Mouse (Mus musculus) liver, embryonic 12.5 days (tissue): ENCODE measurements around the gene Nat8f5. TPM values are rescaled to one million over a fixed set of nuclear protein-coding genes. Genes with fewer than 3 reads are reported as not detected.
"Not testable (repeated sequence)": the region's sequence is repeated elsewhere in the genome, so short reads cannot be mapped to it uniquely, and the experiment has no call there.

Experiments used
- ATAC-seq: fragments of 200-750 bp; cut with Nextera tagmentation; 2 replicates; pipeline ENCODE4 v1.8.0; 2017; ENCODE audit warnings: moderate number of reproducible peaks, mild to moderate bottlenecking, moderate library complexity
- H3K27ac ChIP-seq: fragments of 300-500 bp; sonication (generic); 2 replicates; pipeline ENCODE4 v1.5.1; 2016; ENCODE audit warnings: mild to moderate bottlenecking
- H3K27me3 ChIP-seq: fragments of 300-500 bp; sonication (generic); replicated peaks from 2 replicates; pipeline ENCODE4 v1.6.1; 2016; ENCODE audit warnings: mild to moderate bottlenecking, moderate library complexity
- H3K36me3 ChIP-seq: fragments of 300-500 bp; sonication (generic); 2 replicates; pipeline ENCODE4 v1.6.1; 2016; ENCODE audit warnings: mild to moderate bottlenecking, moderate library complexity
- H3K4me1 ChIP-seq: fragments of 300-500 bp; sonication (generic); 2 replicates; pipeline ENCODE4 v1.6.1; 2016
- H3K4me2 ChIP-seq: fragments of 300-500 bp; sonication (generic); 2 replicates; pipeline ENCODE4 v1.6.1; 2016; ENCODE audit warnings: mild to moderate bottlenecking, moderate library complexity
- H3K4me3 ChIP-seq: fragments of 300-500 bp; sonication (generic); 2 replicates; pipeline ENCODE4 v1.5.1; 2016; ENCODE audit warnings: mild to moderate bottlenecking, moderate library complexity
- H3K9ac ChIP-seq: fragments of 300-500 bp; sonication (generic); 2 replicates; pipeline ENCODE4 v1.6.1; 2016; ENCODE audit warnings: mild to moderate bottlenecking, moderate library complexity
- H3K9me3 ChIP-seq: fragments of 300-500 bp; sonication (generic); replicated peaks from 2 replicates; pipeline ENCODE4 v1.6.1; 2016; ENCODE audit warnings: mild to moderate bottlenecking, moderate library complexity
- WGBS: fragments of 180-500 bp; shearing (Covaris S2); methylation state at CpG from one replicate; pipeline ENCODE4 v1.1.7; 2016; ENCODE audit not compliant: insufficient replicate concordance; 5-methylcytosine and 5-hydroxymethylcytosine counted together
- polyA plus RNA-seq: library from polyadenylated mRNA; unstranded; fragments of >200 nt; fragmentation: Nextera tagmentation; extraction: Ambion mirVana; gene quantifications from 2 replicates; pipeline ENCODE4 v1.2.1, GENCODE M21; 2016

Nat8f5 gene
- polyA plus RNA-seq, result not detected in 2 replicates

DNA sequence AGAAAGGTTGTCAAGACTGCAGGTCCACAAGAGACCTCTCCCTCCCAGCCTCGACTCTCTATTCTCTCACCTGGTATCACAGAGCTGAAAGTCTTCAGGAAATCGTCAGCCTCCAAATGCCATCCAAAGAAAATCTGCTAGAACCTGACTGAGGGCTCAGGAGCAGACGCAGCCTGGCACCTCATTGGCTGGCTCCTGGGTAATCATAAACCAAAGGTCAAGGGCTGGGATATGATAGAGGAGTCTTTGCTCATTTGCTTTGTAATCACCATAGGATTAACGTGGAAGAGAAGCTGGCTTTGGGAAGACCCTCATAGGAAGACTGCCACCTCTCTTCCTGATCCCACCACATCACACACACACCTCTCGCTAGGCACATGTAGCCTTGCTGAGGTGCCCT is at the start of gene Nat8f5, which contains the start of gene Nat8f6:
Gene Nat8f5 (minus strand): TSS at position 136 of the 400 bp plus-strand sequence.
Gene Nat8f6 (minus strand): TSS at position 118 of the 400 bp plus-strand sequence.
- Histone ChIP-seq H3K36me3 (no peaks in the 10 kb centered on the region), H3K4me1 (no peaks in the 10 kb centered on the region), H3K4me3 (no peak within 1 kb of the TSS), H3K27me3 (no peaks in the 10 kb centered on the region), H3K4me2 (no peak within 1 kb of the TSS), H3K9ac (no peak within 1 kb of the TSS), H3K9me3 (no peaks in the 10 kb centered on the region), H3K27ac (no peak within 1 kb of the TSS)
- 59% methylated on average over 5 of the region's 5 CpGs for WGBS
- no peak for ATAC-seq

DNA sequence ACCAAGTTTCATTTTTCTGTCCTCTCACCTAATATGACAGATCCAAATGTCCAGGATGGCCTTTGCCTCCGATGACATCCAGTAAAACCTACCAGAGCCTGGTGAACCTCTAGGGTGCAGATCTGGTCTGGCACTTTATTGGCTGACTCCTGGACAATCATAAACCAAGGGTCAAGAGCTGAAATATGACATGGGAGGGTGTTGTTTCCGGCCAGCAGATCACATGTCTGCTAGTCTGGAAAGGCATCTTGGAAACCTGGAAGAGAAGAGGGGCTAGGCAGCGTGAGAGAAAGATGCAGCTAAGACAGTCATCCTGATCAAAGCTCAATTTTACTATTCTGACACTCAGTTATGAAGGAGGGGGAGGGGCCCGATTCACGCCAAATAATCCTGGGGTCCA is 48.2 kb upstream of the Nat8f5 start, which contains the start of gene Nat8f2:
Gene Nat8f2 (minus strand): TSS at position 153 of the 400 bp plus-strand sequence.
- H3K27me3 ChIP-seq, H3K9me3 ChIP-seq, ATAC-seq, H3K4me2 ChIP-seq, H3K27ac ChIP-seq, H3K4me1 ChIP-seq, H3K36me3 ChIP-seq, H3K4me3 ChIP-seq, H3K9ac ChIP-seq: not testable (repeated sequence)
- 63% methylated on average over 5 of the region's 5 CpGs for WGBS

DNA sequence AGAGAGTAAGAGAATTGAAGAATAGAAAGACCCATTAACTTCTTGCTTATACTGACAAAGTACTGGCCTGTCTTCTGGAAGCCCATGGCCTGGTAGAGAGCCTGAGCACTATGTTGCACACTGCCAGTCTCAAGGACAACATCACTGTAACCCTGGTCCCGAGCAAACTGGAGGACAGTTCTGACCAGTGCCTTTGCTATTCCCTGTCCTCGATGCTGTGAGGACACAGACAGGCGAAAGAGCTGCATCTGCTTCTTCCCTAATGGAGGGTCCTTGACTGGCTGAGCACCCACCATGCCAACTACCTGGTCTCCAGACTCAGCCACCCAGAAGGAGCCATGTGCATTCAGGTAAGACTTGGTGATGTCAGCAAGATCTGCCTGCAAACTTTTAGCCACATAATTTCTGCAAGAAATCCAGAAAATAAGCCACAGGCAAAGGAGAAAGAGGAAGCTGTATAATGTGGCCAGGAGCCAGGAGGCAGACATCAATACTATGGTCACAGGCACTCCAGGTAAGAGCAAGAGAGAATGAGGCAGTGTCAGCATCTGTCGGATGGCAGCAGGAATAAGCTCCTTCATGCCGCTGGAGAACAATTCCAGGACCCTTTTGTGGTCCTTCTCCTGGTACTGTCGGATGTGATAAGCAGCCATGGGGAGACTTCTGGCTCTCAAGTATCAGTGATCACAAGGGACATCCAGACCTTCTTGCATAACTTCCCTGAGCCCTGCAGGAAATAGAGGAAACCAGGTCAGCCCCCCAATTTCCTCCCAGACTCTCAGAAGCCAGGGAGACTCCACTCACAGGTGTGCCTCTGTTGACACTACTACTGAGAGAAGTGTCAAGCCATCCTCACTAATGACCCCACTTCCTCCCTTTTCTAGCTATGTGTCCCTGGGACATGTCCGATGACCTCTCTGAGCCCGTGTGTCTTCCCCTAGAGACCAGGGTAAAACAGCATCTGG is 47.2 kb upstream of the Nat8f5 start:
- no peaks in the 10 kb centered on the region for H3K36me3 ChIP-seq
- no peak overlapping the region for H3K4me2 ChIP-seq
- no peaks in the 10 kb centered on the region for H3K27me3 ChIP-seq
- H3K9me3 ChIP-seq, result no peaks in the 10 kb centered on the region
- no peak overlapping the region for H3K27ac ChIP-seq
- ATAC-seq, result no peak
- WGBS, result 44% methylated on average over 8 of the region's 8 CpGs
- no peak overlapping the region for H3K4me3 ChIP-seq
- H3K9ac ChIP-seq, result no peak overlapping the region
- no peaks in the 10 kb centered on the region for H3K4me1 ChIP-seq

DNA sequence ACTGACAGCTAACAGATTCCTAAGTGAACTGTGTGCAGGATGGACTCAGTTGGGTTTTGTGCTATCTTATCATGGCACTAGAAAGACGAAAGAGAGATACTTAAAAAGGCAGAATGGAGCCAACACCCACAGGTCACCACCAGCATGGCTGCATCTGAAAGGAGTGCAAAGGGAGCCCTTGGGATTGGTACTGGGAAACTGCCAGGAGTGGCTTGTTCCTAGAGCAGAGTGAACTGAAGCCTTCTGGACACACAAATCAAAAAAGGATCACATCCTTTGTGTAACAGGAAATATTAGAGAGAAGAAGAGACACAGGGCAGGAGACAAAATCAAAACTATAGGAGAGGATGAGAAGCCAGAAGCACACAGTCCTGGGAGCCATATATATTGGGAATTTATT is 46.2 kb upstream of the Nat8f5 start:
- H3K36me3 ChIP-seq, H3K9me3 ChIP-seq, ATAC-seq, H3K27me3 ChIP-seq, H3K27ac ChIP-seq, H3K9ac ChIP-seq, H3K4me3 ChIP-seq, H3K4me2 ChIP-seq, H3K4me1 ChIP-seq: not testable (repeated sequence)
- 33% methylated on average over 1 of the region's 1 CpGs for WGBS

DNA sequence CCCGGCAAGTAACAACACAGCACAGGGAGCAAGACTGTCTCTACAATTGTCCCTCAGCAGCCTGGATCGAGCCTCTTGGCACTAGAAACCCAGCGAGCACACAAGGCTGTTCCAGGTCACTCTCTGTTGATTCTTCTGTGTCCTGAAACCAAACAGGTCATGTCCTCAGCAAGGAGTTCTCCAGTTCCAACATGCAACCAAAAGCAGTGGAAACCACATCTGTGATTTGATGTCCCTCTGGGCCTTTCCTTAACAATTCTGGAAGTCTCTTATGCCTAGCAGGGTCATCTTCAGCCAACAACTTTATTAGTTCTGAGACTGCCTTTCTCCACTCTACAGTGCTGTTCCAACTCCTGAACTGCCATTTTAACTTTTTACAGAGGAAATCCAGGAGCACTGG is 45.4 kb upstream of the Nat8f5 start:
- not testable (repeated sequence) for H3K4me2 ChIP-seq, H3K27me3 ChIP-seq, H3K9me3 ChIP-seq, H3K4me3 ChIP-seq, H3K4me1 ChIP-seq, H3K27ac ChIP-seq, ATAC-seq, H3K9ac ChIP-seq, H3K36me3 ChIP-seq
- 65% methylated on average over 3 of the region's 3 CpGs for WGBS

DNA sequence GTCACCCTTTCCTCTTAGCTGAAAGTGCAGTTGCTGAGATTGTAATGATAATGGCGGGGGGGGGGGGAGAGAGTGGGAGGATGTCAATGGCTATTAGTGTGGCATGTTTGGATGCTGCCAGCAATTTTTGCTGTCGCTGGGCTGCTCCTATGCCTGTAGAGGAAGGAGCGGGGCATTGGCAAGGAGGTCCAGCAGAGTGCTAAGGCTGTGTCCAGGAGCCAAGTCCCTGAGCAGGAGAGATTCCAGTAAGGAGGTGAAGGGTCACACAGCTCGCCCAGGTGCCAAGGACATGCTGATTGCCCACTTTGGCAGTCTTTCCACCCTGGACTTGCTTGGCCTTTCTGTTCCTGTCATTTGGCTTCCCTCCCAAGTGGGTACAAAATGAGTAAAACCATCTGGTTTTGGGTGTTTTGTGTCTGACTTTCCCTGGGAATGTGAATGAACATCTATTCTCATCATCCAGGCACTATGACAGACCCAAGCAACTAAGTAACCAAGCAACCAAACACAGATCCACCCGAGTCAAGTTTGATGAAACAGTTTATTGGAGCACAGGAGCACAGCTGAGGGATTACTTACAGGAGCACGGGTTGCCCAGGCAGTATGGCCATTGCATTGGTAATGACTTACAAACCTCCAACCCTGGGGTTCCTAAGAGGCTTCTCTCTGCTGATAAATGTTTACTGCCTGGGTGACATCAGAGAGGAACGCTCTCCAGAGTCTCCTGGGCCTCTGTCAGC is 44.3 kb upstream of the Nat8f5 start:
- not testable (repeated sequence) for H3K4me3 ChIP-seq, H3K36me3 ChIP-seq, H3K9ac ChIP-seq, H3K27ac ChIP-seq, ATAC-seq, H3K27me3 ChIP-seq, H3K4me1 ChIP-seq, H3K9me3 ChIP-seq, H3K4me2 ChIP-seq
- 51% methylated on average over 5 of the region's 7 CpGs for WGBS

DNA sequence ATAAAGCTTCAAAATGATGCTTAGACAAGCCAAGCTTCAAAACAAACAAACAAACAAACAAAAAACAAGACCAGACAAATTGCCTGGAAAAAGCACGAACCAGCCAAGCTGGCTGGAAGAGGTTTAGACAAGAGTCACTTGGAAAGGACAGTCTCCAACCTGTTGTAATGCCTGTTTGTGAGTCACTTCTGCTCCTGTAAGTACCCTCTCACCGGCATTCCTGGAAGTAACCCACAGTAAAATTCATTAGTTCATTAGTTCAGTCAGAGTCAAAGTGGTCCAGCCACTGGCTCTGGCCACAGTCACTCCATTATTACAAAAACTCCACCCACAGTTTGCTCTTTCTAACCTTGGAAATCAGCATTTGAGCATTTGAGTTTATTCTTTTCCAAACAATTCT is 43.1 kb upstream of the Nat8f5 start:
- WGBS, result 70% methylated on average over 2 of the region's 2 CpGs
- no peak for ATAC-seq
- no peak overlapping the region for H3K27ac ChIP-seq

DNA sequence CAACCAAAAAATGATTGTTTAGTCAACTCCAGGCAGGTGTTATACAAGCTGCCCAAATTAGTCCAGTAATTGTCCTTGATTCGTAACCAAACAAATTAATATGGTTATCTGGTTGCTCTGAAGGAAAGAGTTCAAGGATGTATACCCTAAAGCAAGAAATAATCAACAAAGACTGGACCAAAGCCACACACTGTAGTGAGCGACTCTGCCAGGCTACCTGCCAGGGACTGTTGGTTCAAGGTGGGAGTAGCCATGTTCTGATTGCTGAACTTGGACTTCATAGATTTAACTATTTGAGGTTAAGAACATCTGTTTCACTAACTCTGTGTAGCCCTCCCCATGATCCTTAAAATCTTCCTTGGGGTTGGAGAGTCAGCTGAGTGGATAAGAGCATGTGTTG is 42.4 kb upstream of the Nat8f5 start:
- Histone ChIP-seq H3K36me3 (no peaks in the 10 kb centered on the region), H3K4me2 (no peak overlapping the region), H3K4me3 (no peak overlapping the region), H3K9ac (no peak overlapping the region), H3K27ac (no peak overlapping the region), H3K4me1 (no peaks in the 10 kb centered on the region), H3K27me3 (no peaks in the 10 kb centered on the region), H3K9me3 (no peaks in the 10 kb centered on the region)
- ATAC-seq, result no peak
- WGBS, result 59% methylated on average over 2 of the region's 2 CpGs

More for the DNA sequence above, 43.1 kb upstream of the Nat8f5 start:
- Histone ChIP-seq H3K4me1 (no peaks in the 10 kb centered on the region), H3K27me3 (no peaks in the 10 kb centered on the region), H3K9me3 (no peaks in the 10 kb centered on the region), H3K4me3 (no peak overlapping the region), H3K9ac (no peak overlapping the region), H3K36me3 (no peaks in the 10 kb centered on the region), H3K4me2 (no peak overlapping the region)

DNA sequence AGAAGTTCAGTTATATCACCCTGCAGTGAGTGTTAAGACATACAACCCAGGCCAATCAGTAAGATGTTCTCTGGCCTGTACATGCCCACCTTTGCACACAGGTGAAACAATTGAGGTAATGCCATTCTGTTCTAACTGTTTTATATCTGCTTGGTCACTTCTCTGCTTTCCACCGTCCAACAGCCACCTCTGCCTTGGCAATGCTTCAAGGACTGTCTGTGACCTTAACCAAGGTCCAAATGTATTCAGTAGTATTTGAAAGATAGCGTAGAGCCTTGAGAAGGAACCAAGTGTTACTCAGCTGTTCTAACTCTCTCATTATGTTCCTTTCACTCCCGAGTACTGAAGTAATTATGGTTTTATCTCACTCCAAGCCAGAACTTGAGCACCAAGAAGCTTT is 41.8 kb upstream of the Nat8f5 start:
- H3K4me1 ChIP-seq, result no peaks in the 10 kb centered on the region
- H3K27ac ChIP-seq, result no peak overlapping the region
- no peak overlapping the region for H3K4me2 ChIP-seq
- ATAC-seq, result no peak
- H3K27me3 ChIP-seq, result no peaks in the 10 kb centered on the region
- H3K4me3 ChIP-seq, result no peak overlapping the region
- no peak overlapping the region for H3K9ac ChIP-seq
- H3K9me3 ChIP-seq, result no peaks in the 10 kb centered on the region
- no peaks in the 10 kb centered on the region for H3K36me3 ChIP-seq
- 54% methylated on average over 3 of the region's 3 CpGs for WGBS

DNA sequence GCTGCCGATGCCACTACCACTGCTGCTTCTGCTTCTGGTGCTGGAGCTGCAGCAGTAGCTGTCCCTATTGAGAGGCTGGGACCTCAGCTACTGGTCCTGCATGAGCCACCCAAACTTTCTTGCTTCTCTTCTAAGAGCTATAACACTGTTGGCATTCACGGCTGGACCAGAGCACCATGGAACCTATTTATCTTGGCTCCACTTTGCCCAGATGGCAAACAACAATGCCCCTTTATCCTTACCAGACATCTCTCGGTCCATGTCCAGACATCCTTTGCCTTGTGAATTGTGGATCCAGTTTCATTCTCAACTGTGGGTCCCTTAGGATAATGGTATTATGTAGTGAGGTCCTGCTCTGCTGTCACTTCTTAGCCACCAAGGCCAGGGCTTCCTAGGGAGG is 40.5 kb upstream of the Nat8f5 start:
- WGBS, result 69% methylated on average over 3 of the region's 3 CpGs
- no peaks in the 10 kb centered on the region for H3K9me3 ChIP-seq

DNA sequence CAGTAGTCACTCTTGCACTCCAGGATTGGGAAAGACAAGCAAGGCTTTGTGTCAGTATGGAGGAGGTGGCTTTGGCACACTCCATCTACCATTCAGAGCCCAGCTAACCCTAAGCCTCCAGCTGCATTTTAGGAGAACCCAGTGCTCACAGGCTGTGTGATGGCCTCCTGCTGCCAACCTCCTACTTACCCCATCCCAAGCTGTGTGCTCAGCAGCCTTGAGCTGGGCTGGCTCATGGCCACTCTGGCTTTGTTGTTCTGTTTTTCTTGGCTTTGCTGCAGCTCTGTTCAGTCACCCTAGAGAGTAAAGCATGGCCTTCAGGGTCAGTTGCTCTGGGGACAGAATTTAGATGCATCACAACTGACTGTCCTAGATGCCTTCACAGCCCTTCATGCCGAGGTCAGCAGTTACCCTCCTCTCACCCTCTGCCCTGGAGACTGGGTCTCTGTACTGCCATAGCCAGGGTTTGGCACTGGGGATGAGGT is 35.5 kb upstream of the Nat8f5 start:
- 52% methylated on average over 1 of the region's 1 CpGs for WGBS

More for the DNA sequence above, 40.5 kb upstream of the Nat8f5 start:
- Histone ChIP-seq H3K4me3 (no peak overlapping the region), H3K36me3 (no peaks in the 10 kb centered on the region), H3K27ac (no peak overlapping the region), H3K4me2 (no peak overlapping the region), H3K27me3 (no peaks in the 10 kb centered on the region), H3K9ac (no peak overlapping the region), H3K4me1 (no peaks in the 10 kb centered on the region)
- no peak for ATAC-seq

DNA sequence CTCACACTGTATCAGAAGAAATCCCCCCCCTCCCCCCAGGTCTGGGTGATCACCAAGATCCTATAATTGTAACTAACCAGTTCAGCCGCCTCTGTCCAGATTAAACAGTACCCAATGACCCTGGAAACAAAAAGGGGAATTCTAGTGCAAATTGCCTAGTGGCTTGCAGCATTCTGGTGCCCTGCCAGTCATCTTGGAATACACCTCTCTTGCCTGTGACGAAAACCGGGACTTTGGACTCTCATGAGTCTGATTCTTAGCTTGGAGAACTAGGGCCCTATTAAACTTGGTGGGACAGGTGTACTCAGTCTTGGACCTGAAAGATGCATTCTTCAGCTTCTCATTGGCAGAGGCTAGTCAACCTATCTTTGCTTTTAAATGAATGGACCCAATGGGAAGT is 32.7 kb upstream of the Nat8f5 start:
- Histone ChIP-seq H3K4me3 (no peak overlapping the region), H3K27ac (no peak overlapping the region), H3K4me1 (no peaks in the 10 kb centered on the region), H3K4me2 (no peak overlapping the region), H3K9ac (no peak overlapping the region), H3K27me3 (no peaks in the 10 kb centered on the region), H3K9me3 (no peaks in the 10 kb centered on the region), H3K36me3 (no peaks in the 10 kb centered on the region)
- ATAC-seq, result no peak
- 64% methylated on average over 3 of the region's 3 CpGs for WGBS

More for the DNA sequence above, 35.5 kb upstream of the Nat8f5 start:
- Histone ChIP-seq H3K4me1 (no peaks in the 10 kb centered on the region), H3K27me3 (no peaks in the 10 kb centered on the region), H3K9ac (no peak overlapping the region), H3K4me2 (no peak overlapping the region), H3K9me3 (no peaks in the 10 kb centered on the region), H3K4me3 (no peak overlapping the region), H3K27ac (no peak overlapping the region), H3K36me3 (no peaks in the 10 kb centered on the region)
- ATAC-seq, result 0 out of 2 replicates have a peak, but pooled peaks have one; percentile 32
